Mouse (Mus musculus): ENCODE measurements at regions not wholly inside any gene's neighbourhood (a gene's known extent, or its start where the extent isn't known, plus 50 kb on each side); places are given as distances from the start of the nearest gene placed in this dataset.

DNA sequence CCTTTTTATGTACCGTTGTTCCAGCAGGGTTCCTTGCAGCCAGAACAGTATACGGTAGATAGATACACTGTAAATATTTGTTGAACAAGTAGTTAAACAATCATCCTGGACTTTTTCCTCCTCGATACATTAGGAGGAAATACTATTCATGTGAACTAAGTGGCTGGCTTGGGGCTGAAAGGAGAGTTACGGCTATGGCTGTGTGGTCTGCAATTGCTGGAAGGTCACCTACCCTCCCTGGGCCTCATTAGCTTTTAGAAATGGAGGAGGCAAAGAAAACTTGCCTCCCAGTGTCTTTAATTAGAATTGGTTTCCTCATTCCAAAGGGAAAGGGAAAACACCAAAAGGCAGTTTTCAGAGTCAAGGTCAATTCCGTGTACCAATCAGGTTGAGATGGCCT is 381.6 kb upstream of the Tenm4 start:
- CTCF ChIA-PET = no interaction called here

DNA sequence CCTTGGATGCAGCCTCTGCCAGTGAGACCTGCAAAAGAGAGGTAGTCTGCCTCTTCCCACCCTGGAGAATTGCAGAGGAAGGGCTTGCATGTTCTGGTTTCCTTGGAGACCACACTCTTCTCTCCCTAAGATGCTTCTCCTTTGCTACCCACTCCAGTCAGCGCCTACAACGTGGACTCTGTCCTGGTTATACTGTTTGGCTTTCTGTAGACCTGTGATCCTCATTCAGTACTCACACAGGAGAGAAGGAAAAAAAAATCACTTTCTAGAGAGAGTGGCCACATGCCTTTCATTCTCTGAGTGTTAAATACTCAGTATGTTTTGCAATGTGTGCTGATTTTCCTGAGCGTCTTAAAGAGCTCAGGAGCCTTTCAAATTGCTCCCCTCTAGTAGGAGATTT is 372.0 kb upstream of the Tenm4 start:
- ChIA-PET POLR2A (no interaction called here), CTCF (no interaction called here)

More for the DNA sequence above, 381.6 kb upstream of the Tenm4 start:
- POLR2A ChIA-PET = no interaction called here

DNA sequence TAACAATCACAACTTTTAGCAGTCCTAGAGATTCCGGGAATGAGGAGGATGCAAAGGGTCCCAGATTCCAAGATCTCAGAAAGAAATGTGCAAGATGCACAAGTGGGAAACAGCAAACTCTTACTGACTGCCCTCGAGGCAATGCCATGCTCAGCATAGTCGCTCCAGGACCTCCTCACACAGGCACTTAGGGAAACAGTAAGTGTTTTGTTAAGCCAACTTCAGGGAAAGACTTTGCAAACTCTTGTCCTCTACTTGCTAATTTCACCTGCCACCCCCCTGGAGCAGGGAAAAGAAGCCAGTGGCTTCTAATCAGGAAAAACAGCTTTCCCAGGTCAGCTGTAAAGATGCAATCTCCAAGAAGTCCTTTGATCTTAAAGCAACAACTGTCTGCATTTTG is 361.4 kb upstream of the Tenm4 start:
- ChIA-PET POLR2A (interaction anchor here in 1 of 4 experiments (0.7 kb wide), 1 partner anchor 88 kb away, joined by 3 read pairs; no protein-coding TSS in a partner anchor), CTCF (no interaction called here)

DNA sequence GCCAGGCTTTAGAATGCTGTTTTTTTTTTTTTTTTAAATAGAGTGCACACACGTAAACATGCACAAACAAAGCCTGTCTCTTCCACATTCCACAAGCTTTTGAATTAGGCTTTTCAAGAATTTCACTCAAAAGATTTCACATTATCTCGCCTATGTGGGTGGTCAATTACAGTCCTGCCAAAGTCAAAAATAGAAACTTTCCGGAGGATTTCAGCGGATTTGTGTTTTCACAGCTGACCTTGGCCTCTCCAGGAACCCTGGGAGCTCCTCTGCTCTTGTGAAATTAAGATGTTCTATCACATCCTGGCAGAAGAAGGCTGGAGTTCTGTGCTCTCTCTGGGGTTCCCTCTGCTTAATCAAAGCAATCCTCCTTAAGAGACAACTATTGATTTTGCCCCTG is 360.9 kb upstream of the Tenm4 start:
- ChIA-PET CTCF (interaction anchor here in 2 of 4 experiments (0.6 to 0.8 kb wide), 2 partner anchors 9 to 78 kb away, joined by 4 read pairs; no protein-coding TSS in a partner anchor), POLR2A (interaction anchor here in 1 of 4 experiments (0.7 kb wide), 1 partner anchor 88 kb away, joined by 3 read pairs; no protein-coding TSS in a partner anchor)

DNA sequence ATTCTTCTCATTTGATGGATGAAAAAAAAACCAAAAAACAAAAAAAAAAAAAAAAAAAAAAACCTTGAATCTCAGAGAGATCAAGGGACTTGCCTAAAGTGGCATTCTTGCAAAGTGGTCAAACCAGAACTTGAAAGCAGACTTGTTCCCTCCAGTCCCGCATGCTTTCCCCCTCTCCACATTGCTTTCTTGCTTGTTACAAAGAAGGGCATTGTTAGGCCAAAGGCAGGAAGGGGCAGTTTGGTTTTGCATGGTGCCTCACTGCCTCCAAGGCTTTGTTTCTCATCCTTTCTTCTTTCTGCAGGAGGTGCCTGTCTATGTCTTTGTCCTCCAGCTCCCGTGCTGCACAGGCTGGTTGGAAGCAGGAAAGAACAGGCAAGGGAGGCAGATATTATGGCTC is 356.2 kb upstream of the Tenm4 start:
- ChIA-PET CTCF (no interaction called here), POLR2A (no interaction called here)

DNA sequence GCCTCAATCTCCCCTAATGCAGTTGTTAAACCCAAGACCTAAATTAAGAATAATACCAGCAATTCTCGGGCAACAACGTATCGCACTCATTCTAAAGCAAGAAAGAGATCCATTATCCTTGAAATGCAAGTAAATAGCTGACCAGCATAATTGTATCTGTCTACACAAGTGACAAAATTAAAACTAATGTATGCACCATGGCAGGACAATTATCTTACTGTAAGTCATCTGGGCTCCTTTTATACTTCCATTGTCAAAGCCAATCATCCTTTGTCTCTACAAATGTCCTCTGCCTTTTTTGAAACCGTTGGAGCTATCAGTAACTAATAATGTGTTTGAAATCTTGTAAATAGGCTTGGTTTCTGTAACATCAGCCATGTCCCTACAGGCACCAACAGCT is 347.5 kb upstream of the Tenm4 start:
- CTCF ChIA-PET = no interaction called here
- POLR2A ChIA-PET = no interaction called here

DNA sequence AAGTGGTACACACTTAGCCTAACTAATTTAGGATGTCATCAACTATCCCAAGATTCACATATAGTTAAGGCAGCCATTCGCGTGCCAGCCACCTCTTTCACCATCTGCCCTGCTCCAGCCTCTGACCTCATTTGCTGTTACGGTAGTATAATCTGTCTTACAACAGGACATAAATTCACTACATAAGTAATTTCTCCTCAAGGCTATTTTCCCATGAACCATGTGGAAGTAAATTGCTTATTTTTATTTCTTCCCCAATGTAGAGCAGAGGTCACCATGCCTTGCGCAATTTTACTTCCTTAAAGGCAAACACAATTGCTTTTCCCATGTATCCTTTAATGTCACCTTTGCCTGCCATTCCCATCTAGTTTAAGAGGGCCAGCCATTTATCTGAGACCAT is 341.2 kb upstream of the Tenm4 start:
- CTCF ChIA-PET = no interaction called here

DNA sequence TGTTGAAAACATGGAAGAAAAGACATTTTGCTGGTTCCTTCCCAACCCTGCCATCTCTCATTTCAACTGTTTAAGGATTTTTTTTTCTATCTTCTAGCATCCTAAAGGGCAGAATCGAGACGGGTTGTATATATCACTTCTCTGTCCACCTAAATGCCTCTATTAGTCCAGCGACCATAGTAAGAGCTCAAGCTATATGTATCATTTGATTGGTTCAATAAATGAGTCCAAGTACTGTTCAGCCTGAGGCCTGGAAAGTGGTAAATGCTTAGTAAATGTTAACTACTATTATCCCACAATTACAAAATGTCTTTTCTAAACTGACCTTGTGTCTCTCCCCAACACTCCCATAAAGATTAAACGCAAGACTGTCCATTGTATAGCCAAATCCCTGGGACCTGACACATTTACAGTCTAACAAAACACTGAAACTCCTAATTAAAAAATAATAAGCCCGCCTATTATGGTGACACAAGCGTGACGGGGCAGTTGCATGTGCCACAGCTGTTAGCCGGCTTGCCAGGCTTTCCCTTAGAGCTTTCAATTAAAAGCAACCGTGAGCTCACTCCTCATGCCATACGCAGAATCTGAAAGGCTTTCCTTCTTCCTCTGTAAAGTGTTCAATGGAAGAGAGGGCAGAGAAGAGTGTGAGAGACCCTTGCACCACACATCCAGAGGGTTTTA is 336.7 kb upstream of the Tenm4 start:
- ChIA-PET POLR2A (no interaction called here), CTCF (no interaction called here)

More for the DNA sequence above, 341.2 kb upstream of the Tenm4 start:
- POLR2A ChIA-PET = no interaction called here

DNA sequence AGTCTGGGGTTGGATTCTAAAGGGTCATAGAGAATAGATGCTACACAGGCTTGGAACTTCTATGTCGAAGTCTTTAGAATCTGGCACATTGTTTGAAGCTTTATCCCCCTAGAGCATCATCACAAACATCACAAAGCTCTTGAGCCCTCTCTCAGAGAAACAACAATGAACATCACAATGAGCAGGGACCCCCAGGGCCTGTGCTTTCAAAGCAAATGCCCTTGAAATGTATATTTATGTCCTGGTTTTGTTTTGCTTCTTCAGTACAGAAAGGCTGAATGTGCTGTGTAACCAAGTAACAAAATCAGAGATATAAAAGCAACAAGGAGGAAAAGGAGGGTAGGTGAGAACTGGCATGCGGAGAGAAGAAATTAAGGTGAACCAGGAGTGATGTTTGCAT is 330.6 kb upstream of the Tenm4 start:
- CTCF ChIA-PET = no interaction called here
- POLR2A ChIA-PET = interaction anchor here in 1 of 4 experiments (1.4 kb wide), 1 partner anchor 9 kb away, joined by 3 read pairs; no protein-coding TSS in a partner anchor

DNA sequence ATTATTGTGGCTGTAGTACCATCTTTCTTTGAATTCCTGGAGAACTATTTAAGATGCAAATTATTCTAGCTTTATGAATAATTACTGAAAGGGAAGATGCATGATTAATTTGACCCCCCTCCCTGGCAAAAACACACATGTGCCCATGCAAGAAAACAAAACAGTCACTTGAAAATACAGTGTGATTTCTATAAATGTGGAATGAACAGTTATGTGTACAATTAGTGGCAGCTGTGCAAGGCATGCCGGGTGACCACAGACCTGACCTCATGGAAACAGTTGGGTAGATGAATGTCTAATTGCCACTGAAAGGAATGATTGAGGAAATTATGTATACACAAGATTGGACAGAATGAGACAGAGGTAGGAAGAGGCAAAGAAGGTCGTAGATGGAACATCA is 321.2 kb upstream of the Tenm4 start:
- POLR2A ChIA-PET = no interaction called here
- CTCF ChIA-PET = no interaction called here

DNA sequence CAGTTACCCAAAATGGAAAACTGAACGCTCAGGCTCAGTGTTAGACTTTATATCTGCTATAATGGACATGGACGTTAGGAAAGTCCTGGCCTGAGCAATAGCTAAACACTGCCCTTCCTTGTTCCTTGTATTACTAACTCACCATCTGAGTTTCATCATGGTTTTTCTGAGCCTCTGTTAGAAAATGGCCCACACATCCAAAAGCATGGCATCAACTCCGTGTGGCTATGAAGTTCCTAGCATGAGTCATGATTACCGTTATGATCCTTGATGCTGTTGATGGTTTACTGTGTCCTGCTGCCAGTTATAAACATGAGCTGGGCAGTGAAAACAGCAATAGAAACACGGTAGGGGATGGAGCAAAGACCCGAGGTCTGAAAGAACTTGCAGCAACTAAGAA is 318.4 kb upstream of the Tenm4 start:
- POLR2A ChIA-PET = no interaction called here
- CTCF ChIA-PET = interaction anchor here in 1 of 4 experiments (0.6 kb wide), 1 partner anchor 359 kb away, joined by 4 read pairs; no protein-coding TSS in a partner anchor

DNA sequence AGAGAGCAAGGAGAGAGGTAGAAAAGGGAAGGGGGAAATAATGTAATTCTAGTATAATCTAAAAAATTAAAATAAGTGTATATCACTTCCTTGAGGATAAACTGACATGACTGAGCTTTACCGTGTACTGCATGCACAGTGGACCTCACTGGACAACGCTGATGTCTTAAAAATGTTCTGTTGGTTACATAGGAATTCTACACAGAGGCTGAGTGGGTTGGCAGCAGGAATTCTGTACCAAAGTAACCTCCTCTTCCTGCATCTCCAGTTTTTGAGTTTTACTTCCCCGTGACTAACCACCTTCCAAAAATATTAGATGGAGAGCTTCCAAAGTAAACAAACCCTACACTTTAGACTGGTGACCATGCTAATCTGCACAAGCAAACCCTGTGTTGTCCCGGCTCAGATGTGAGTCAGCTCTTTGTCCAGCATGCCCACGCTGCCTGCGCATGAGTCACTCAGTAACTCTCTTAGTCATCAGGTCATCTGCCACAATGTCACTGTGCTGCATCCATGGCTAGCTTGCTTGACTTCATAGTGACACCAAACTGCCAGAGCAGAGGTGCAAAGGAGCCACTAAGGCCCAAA is 317.7 kb upstream of the Tenm4 start:
- POLR2A ChIA-PET = no interaction called here
- CTCF ChIA-PET = interaction anchor here in 1 of 4 experiments (0.6 kb wide), 1 partner anchor 360 kb away, joined by 4 read pairs; no protein-coding TSS in a partner anchor

DNA sequence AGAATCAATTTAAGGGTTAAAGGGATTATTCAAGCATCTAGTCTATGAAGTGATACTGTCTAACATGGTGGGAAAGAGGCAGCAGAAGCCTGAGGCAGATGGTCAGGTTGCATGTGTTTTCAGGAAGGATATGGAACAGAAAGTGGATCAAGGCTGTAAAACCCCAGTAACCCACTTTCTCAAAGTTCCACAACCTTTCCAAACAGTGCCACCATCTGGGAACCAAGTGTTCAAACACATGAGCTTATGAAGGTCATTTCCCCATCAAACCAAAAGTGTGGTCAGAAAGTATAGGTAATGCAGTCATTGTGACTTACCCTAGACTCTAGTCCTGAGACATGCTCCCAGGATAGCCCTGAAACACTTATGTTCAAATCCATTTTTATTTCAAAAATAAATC is 312.8 kb upstream of the Tenm4 start:
- ChIA-PET POLR2A (no interaction called here), CTCF (no interaction called here)

DNA sequence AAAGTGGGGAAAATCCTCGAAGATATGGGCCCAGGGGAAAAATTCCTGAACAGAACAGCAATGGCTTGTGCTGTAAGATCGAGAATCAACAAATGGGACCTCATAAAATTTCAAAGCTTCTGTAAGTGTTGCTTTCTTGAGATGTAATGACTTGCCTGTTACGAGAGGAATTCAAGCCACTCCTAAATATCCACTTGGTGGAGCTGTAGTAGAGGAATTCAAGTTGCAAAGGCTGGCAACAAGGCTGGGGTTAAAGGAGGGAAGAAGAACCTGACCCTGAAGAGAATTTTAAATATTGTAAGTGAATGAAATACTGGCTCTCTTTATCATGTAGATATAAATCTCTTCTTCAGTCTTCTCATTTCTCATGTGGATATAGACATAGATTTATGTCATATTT is 306.8 kb upstream of the Tenm4 start:
- POLR2A ChIA-PET = no interaction called here
- CTCF ChIA-PET = no interaction called here

DNA sequence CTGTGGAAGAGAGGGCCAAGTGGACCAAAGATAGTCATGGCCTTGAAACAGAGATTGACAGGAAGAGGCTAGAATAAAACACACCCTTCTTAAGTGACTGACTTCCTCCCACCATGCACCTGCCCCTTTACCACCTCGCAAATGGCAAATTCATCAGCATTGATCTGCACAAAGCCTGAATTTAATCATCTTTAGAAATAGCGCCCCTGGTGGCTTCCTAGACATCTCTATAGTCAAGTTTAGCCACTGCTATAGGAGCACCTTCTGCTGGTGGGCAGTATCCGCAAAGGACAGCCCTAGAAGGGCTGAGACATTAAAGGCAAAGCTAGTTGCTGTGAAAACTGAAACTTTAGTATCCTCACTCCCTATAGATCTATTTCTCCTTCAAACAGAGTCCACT is 305.8 kb upstream of the Tenm4 start:
- ChIA-PET CTCF (interaction anchor here in 1 of 4 experiments (0.6 kb wide), 1 partner anchor 503 kb away, joined by 6 read pairs; no protein-coding TSS in a partner anchor), POLR2A (no interaction called here)

DNA sequence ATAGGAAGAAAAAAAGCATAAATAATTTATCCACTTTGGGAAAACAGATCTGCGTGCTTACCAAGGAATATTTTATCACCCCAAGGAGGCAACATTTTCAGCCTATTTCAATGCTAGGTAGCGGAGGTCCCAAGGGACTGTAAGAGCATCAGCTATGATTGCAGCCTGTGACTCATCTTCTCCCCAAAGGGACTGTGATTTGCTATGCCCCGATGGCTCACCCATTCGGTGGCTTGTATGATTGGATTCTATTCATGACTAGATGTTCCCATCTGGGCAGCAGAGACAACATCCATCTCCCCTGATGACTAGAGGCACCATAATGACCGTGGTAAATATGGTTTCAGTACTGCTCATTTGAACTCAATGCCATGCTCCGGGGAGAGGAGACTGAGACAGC is 302.3 kb upstream of the Tenm4 start:
- CTCF ChIA-PET = no interaction called here

DNA sequence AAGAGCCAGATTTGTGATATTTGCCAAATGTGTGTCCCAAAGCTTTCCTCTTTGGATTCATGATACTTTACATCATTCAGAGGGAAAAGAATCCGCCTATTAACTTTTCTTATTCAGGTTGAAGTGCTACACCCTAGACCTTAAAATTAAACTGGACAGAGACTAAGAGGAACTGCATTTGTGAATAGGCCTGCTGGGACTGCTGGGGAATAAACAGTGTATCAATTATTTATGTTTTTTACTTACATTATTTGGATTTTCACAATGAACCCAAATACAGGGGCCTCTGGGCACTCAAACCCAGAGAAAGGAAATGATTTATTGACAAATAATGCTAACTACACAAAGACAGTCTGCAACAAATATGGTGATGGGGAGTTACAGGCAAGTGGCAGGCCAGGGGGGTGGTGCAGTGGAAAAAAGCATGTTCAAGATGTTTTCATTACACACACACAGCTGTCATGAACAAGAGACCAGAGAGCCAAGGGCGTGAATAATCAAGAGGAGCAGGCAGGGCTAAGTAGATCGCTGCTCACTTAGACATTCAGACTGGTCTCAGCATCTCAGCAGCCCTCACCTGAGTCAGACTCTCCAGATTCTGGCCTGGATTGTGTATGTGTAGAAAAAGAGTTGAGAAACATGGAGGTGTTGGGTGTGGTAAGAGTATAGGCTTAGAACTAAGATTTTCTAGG is 290.3 kb upstream of the Tenm4 start:
- ChIA-PET CTCF (no interaction called here), POLR2A (no interaction called here)

More for the DNA sequence above, 302.3 kb upstream of the Tenm4 start:
- POLR2A ChIA-PET = no interaction called here

DNA sequence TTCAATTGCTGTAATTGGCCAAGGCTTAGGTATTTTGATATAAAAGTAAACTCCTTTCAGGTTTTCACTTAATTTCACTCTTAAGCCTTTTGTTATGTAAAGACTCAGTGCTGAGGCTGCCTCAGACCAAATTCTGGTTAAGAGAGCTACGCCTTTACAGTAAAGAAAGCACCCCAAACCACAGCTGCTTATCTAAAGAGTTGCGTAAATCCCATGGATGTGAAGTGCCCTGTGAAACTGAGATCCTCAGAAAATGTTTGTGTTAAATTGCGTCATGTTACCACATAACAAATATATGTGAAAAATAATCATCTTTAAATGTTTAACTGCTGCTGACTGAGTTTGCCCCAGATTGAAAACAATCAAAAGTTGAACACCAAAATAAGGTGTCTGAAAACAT is 269.5 kb upstream of the Tenm4 start:
- ChIA-PET CTCF (interaction anchor here in 1 of 4 experiments (0.6 kb wide), 1 partner anchor 755 kb away, joined by 3 read pairs; no protein-coding TSS in a partner anchor), POLR2A (no interaction called here)

DNA sequence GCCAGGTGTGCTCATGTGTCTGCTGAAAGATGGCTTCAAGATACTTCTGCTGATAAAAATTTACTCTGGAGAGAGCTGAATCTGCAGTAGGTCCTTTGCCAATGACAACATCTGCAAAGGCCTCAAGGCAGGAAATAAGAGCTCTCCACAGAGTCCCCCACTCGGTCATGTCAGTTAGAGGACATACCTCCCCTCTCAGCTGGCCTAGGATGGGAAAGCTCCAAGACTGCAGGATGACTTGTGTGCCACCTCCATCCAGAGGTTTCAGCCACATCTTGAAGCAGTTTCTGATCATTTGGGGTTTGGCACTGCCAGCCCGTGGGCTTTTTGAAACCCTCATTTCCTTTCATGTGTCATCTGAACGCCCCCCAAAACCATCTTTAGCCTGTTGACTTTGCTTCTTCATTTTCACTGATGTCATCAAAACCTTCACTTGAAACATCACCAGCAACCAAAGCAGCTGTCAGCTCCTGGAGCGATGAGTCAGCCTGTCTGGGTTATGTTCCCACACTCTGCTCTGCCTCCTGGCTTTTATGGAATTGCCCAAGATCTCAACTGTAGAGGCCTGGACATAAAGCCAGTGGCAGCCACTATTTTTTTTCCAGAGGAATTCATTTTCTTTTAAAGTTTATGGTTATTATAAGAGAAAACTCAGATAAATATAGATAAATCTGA is 256.5 kb upstream of the Tenm4 start:
- ChIA-PET CTCF (no interaction called here), POLR2A (no interaction called here)

DNA sequence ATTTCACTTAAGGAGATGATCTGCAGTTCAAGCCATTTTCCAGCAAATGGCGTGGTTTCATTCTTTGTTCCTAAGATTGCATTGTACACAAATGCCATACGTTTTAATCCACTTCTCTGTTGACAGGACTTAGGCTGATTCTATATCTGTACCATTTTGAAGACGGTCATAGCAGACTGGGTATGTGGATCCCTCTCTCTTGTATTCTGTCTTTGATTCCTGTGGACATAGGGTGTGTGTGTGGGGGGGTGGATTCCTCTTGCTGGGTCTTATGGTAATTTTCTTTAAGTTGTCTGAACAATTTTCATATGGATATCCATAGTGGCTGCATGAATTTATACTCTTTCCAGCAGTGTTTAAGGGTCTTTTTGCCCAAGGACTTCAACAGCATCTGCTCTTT is 251.1 kb upstream of the Tenm4 start:
- POLR2A ChIA-PET = no interaction called here
- CTCF ChIA-PET = interaction anchor here in 1 of 4 experiments (0.6 kb wide), 1 partner anchor 255 kb away, joined by 5 read pairs; no protein-coding TSS in a partner anchor
